Mouse (Mus musculus) left cerebral cortex, postnatal 36 days (tissue): ENCODE measurements around the gene Gm30302. TPM values are rescaled to one million over a fixed set of nuclear protein-coding genes. Genes with fewer than 3 reads are reported as not detected.

Source experiments
- DNase-seq, 2 experiments: peaks; one replicate each; pipeline ENCODE4 v3.0.0; 2021 to 2022; ENCODE audit warnings: low spot score in 2 of 2, mixed read lengths in 1 of 2
- intact Hi-C: fragments of 180-260 bp; cut with DNase I; formaldehyde crosslinking; loops from one replicate; pipeline ENCODE4 v1.15.1; 2025
- total RNA-seq, 2 experiments: library from RNA; stranded (reverse); gene quantifications; 2 replicates each; pipeline ENCODE4 v1.2.3; 2021

The Gm30302 gene
- total RNA-seq, 2 experiments from 2014 or later: not detected

GRCm38 (mm10) chr13:49741285-49742040 is 57.3 kb downstream of the Gm30302 start:
- no peak for DNase-seq
- intact Hi-C loops: no loop called here

- intact Hi-C loops: no loop called here
- no peak for DNase-seq
Observed at GRCm38 (mm10) chr13:49738011-49738410, 60.8 kb downstream of the Gm30302 start.

GRCm38 (mm10) chr13:49736430-49736829 is 62.4 kb downstream of the Gm30302 start:
- intact Hi-C loops: no loop called here
- no peak for DNase-seq

Other genes with a start within 250 kb of the Gm30302 start
- gene Omd, start 216.5 kb downstream of the Gm30302 start, total RNA-seq: 1 to 10 TPM; 1.4 to 3.1 TPM
- gene Ogn, start 191.0 kb downstream of the Gm30302 start, total RNA-seq: 1 to 10 TPM; 4.2 to 9.3 TPM
- gene Cenpp, start 146.2 kb downstream of the Gm30302 start, total RNA-seq: 1 to 10 TPM; 1.2 TPM
- 10 to 100 TPM; 22.8 to 28.4 TPM for gene Nol8, start 145.9 kb downstream of the Gm30302 start, total RNA-seq
- 10 to 100 TPM; 62.9 to 69.5 TPM for gene Iars, start 116.9 kb downstream of the Gm30302 start, total RNA-seq